Mouse (Mus musculus): ENCODE measurements around the gene D7Ertd443e.

Gene D7Ertd443e

DNA sequence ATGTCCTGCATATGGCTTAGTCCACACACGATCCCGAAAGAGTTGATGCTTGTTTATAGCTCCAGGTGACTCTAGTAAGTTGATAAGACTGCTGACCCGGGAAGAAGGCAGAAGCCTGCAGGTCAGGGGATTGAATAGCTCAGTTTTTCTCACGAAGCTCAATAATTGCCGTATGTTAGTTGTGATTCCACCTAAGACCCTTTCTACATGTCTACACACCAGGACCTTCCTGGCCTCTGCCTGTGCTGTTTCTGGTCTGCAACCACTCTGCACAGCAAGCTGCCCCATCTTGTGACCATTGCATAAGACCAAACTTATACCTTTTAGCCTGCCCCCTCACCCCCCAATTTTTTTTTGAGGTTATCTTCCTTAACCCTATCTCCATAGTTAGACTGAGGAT lies 96.3 kb downstream of the D7Ertd443e start:
- DNase-seq (ENCODE audit: low read depth, low spot score) = no peak

GRCm38 (mm10) chr7:134287570-134288222 lies 97.8 kb downstream of the D7Ertd443e start:
- no peak for DNase-seq (ENCODE audit: low read depth, low spot score)

GRCm38 (mm10) chr7:134272956-134273355 lies 112.5 kb downstream of the D7Ertd443e start:
- no peak for DNase-seq (ENCODE audit: low read depth, low spot score)

DNA sequence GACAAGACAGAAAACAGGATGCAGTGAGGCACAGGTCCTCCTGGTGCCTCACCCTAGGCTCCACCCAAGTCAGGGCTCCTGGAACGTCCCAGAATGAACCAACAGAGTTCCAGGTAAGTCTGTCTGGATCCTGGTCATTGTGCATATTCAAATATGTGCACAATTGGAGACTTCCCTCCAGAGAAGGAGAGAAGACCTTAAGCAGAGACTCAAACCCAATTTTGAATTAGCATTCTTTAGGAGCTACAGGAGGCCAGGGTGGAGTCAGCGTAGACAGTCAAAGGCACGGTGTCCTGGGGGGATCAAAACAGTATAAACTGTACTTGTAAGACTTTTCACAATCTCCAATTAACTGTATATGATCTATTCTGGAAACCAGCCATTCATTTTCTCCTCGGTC lies 113.0 kb downstream of the D7Ertd443e start:
- DNase-seq (ENCODE audit: low read depth, low spot score) = no peak

GRCm38 (mm10) chr7:134265783-134266182 lies 119.7 kb downstream of the D7Ertd443e start:
- DNase-seq (ENCODE audit: low read depth, low spot score) = no peak

- peak; percentile 6 for DNase-seq (ENCODE audit: low read depth, low spot score)
Measured at GRCm38 (mm10) chr7:134263146-134263906, 122.1 kb downstream of the D7Ertd443e start.

DNA sequence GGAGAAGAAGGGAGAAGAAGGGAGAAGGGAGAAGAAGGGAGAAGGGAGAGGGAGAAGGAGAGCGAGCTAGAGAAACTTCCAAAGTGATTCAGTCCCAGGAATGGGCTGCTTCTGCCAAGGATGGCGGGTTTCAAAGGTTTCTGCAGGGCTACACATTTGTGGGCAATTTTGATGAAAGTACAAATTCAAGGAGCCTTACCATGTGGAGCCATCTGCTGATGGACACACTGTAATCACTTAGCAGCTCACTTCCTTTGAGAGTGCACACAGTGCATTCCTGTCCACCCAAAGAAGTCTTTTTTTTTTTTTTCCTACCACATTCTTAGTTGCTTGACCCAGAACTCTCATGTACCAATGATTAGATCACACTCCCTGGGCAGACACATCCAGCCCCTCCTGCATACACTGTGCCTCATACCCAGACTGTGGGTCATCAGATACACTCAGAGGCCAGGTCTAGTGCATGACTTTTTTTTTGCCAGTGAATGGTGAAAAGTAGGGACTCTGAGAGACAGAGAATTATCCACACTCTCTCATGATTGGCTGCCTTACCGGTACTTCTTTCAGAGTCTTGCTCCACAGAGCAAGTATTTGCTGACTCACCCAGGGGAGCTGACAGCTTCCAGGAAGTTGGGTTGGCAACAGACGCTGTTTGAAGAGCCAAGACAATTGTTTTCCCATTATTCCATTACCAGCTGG lies 124.3 kb downstream of the D7Ertd443e start:
- DNase-seq (ENCODE audit: low read depth, low spot score) = peak; percentile 6

DNA sequence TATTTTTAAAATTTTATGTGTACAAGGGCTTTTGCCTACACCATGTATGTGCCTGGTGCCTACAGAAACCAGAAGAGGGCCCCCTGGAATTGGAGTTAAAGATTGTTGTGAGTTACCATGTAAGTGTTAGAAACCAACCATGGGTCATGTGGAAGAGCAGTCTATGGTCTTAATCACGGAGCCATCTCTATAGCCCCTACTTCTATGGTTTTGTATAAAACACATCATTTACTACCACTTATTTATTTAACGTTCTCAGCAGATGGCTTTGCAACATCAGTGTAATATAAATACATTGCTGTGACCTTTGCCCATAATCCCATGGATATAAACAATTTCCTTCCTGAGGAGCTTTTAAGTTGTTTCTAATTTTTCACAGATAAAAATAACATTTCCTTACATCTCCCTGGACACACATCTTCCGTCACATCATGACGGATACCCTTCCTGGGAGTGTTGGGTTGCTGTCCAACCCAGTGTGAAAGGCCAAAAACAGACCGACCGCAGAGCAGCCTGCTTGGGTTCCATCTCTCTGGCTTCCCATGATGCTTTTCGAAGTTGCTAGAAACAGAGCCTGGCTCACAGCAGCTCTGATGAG lies 135.1 kb downstream of the D7Ertd443e start:
- no peak for DNase-seq (ENCODE audit: low read depth, low spot score)

DNA sequence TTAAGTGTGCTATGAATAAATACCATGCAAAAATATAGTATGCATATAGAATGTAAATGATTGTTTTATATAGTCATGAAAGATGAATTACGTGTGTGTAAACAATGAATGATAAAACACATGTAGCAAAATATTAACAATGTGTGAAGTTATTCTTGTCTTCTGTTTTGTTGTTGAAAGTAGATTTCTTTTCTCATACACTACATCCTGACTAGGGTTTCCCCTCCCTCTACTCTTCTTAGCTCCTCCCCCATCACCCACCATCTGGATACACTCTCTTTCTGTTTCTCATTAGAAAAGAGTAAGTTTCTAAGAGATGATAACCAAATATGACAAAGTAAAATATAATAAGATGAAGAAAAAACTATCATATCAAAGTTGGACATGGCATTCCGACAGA lies 137.4 kb downstream of the D7Ertd443e start:
- no peak for DNase-seq (ENCODE audit: low read depth, low spot score)

DNA sequence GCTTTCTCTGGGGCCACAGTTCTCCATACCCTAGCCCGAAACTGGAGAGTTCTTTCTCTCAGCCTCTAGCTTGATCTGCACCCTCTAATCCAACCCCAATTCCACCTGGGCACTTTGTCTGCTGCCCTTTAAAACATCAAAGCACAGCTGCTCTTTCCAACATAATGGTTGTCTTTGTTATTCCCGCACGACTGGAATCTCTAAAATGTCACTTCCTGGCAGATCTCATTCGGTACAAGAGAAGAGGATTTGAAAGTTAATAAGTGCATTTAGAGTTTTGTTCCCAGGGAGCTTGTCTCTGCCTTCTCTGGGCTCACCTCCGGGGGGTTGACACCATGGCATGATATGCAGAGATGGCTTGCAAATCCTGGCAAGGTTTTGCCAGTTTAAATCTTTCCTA lies 138.8 kb downstream of the D7Ertd443e start:
- no peak for DNase-seq (ENCODE audit: low read depth, low spot score)

DNA sequence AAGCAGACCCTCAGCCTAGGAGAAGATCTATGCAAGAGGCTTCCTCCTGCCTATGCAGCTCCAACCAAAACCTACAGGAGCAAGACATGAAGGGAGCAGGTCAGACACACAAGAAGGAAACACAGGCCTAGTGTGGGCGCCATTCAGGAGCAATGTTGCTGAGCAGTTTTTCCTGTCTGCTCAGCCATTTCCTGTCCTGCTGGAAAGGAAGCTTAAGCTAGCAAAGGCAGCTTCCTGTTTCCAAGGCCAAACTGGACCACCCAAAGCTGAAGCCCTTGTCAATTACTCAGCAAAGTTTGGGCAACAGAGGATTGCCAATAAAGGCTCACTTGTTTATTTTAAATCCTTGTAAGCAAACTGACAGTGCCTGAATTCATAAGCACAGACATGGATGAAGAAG lies 142.7 kb downstream of the D7Ertd443e start:
- no peak for DNase-seq (ENCODE audit: low read depth, low spot score)

- no peak for DNase-seq (ENCODE audit: low read depth, low spot score)
Measured at GRCm38 (mm10) chr7:134241212-134241611, 144.2 kb downstream of the D7Ertd443e start.

GRCm38 (mm10) chr7:134240579-134240978 lies 144.9 kb downstream of the D7Ertd443e start:
- DNase-seq (ENCODE audit: low read depth, low spot score) = no peak

DNA sequence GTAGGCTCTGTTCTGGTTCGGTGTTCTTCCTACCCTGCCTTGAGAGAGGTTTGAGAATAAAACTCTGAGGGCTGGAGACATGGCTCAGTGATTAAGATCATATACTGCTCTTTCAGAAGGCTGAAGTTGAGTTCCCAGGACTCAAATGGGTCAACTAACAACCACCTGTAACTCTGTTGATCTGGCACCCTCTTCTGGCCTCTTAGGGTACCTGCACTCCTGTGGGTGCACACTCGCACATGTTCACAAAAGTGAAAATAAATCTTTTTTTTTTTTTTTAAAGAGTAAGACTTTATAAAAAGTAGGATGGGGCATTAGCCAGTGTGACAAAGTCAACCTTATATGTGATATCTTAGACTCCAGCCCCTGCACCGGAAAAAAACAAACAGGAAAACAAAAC lies 146.6 kb downstream of the D7Ertd443e start:
- DNase-seq (ENCODE audit: low read depth, low spot score) = no peak

DNA sequence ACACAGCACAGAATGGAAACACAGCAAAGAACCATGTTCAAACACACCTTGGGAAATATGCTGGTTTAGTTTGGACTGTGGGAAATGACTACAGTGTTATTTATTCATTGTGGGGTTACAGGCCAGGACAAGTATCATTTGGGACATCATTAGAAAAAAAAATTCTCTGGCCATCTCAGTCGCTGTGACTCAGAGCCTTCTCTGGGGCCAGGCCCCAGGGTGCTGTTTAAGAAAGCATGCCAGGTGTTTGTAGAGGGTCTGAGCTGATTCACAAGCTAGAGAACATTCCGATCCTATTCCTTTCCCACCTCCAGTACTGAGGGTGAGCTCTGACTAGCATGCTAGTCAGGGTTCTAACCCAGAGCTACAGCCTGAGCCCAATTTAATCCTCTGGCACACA lies 148.1 kb downstream of the D7Ertd443e start:
- DNase-seq (ENCODE audit: low read depth, low spot score) = no peak

- DNase-seq (ENCODE audit: low read depth, low spot score) = no peak
Measured at GRCm38 (mm10) chr7:134236727-134237126, 148.7 kb downstream of the D7Ertd443e start.

- no peak for DNase-seq (ENCODE audit: low read depth, low spot score)
Measured at GRCm38 (mm10) chr7:134235552-134235951, 149.9 kb downstream of the D7Ertd443e start.

DNA sequence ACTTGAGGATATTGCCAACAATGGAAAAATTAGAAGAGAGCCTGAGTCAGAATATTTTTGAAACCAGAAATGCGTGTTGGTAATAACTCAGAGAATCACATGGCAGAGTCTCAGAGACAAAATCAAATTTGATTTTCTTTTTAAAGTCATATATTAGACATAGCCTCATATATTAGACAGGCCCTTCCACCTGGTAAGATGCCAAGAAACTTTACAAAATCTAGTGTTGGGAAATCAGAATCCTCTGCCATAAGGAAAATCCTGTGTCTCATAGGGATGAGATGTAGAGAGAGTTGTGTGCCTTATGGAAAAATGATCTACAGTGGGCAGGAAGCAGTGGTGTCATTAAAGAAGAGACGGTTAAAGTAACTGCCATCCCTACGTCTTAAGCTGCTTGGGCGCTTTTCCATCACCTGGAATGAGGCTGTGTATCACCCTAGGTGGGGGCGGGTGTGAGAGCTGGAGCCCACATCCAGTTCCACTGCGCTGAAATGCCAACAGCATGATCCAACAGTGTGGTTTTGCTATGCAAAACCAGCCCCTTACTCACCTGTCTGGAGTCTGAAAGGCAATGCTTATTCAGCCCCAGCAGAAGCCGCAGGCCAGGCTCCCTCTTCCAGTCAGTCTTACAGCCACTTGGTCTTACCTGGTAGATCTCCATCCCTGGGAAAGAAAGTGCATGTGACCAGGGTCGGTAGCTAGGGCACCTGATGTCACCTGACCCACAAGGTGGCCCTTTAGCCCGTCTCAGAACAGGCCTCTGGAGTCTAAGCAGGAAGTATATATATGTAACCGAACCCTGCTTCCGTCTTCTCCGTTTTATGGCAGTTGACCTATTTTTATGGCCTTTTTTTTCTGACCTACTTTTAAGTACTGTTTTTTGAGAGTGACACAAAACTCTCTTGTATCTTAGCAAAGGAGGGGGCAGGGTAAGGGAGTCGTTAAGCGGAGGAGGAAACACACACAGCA lies 153.8 kb downstream of the D7Ertd443e start, which contains the start of gene Adam12:
Gene Adam12 (minus strand): TSS at position 769 of the 969 bp plus-strand sequence.
- DNase-seq (ENCODE audit: low read depth, low spot score) = no peak

- DNase-seq (ENCODE audit: low read depth, low spot score) = no peak
Measured at GRCm38 (mm10) chr7:134230708-134231107, 154.8 kb downstream of the D7Ertd443e start.

- no peak for DNase-seq (ENCODE audit: low read depth, low spot score)
Measured at GRCm38 (mm10) chr7:134229899-134230298, 155.6 kb downstream of the D7Ertd443e start.
